Comparison of ENCODE assay signal across 9 mouse cellular contexts in the genomic region with DNA sequence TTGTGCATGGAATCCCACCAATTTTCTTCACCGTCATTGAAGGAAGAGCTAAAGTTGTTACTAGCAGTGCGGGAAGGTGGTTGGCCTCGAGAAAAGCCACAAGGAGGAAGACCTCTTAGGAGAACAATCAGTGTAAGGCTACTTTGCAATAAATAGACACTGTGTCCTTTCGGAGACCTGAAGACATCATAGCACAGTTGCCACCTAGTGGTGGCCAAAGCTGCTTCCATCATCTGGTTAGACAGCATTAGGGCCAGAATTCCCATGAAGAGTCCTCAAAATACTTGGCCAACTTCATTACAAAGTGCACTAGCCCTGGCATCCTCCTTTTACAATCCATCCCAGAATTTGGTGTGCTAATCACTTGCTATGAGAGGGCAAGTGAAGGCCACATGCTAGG. TPM values are rescaled to one million over a fixed set of nuclear protein-coding genes. Genes with fewer than 3 reads are reported as not detected.
DNase-seq lines count a peak whose midpoint lies in the region; ATAC-seq and TF ChIP-seq lines count a peak whose summit lies in the region.
"Had no signal": no experiment of that assay in that cellular context is flagged by ENCODE, and none has a peak within 500 bp of the region (broad histone marks: within the 10 kb centered on the region; RNA-seq: fewer than 3 reads in every experiment).

No protein-coding gene starts in this region.

- no peak for ATAC-seq in liver, embryonic 12.5 days
- ATAC-seq in common myeloid progenitor, adult 5-6 weeks (replicated peaks; ENCODE audit: low read depth, poor library complexity, severe bottlenecking), result peak; percentile 76

- no peak overlapping the region for H3K4me2 ChIP-seq in liver, embryonic 12.5 days

- no peak overlapping the region for H3K27ac ChIP-seq in liver, adult 2 months (replicated peaks; ENCODE audit: insufficient read depth, low read depth, low read length)
- H3K27ac ChIP-seq in liver, embryonic 12.5 days, result no peak overlapping the region

- DNase-seq in embryo, embryonic 10 days (ENCODE audit: low spot score), result peak; percentile 46
- no peak for DNase-seq in embryo, embryonic 9.5 days (ENCODE audit: extremely low spot score)
- DNase-seq in liver, adult 2 months (ENCODE audit: extremely low read depth, low read depth, low spot score), result peak; percentile 10
- DNase-seq in mesoderm, embryonic 11.5 days (ENCODE audit: low read depth, low spot score), result peak; percentile 23
- no peak for DNase-seq in spleen, adult 12 weeks (ENCODE audit: low spot score)
- no peak for DNase-seq in right cerebral cortex, postnatal 36 days (ENCODE audit: low spot score in 2 of 2)

- peak; percentile 13; the same call in 1 of the 2 replicates for TF ChIP-seq CTCF in liver, adult 2 months (IDR thresholded peaks at IDR 0.05; ENCODE audit: low read depth, low read length)

- no peaks in the 10 kb centered on the region for H3K9me3 ChIP-seq in liver, embryonic 12.5 days (replicated peaks)

- WGBS in liver, adult 2 months, result 59% methylated on average over 4 of the region's 4 CpGs
- 46% methylated on average over 4 of the region's 4 CpGs for WGBS in liver, embryonic 12.5 days (ENCODE audit: insufficient replicate concordance)

- no peak overlapping the region for H3K4me3 ChIP-seq in liver, adult 2 months (ENCODE audit: insufficient read depth, low read depth, low read length)
- H3K4me3 ChIP-seq in liver, embryonic 12.5 days, result no peak overlapping the region

- no peaks in the 10 kb centered on the region for H3K4me1 ChIP-seq in liver, adult 2 months (ENCODE audit: control insufficient read depth, insufficient read depth, low read length)
- H3K4me1 ChIP-seq in liver, embryonic 12.5 days, result peaks cover 2% of the 10 kb centered on the region; the same call in 1 of the 2 replicates

- H3K9ac ChIP-seq in liver, adult 2 months (ENCODE audit: low read depth, low read length), result no peak overlapping the region
- no peak overlapping the region for H3K9ac ChIP-seq in liver, embryonic 12.5 days

- H3K27me3 ChIP-seq in liver, adult 2 months (ENCODE audit: control insufficient read depth, insufficient read depth, low read length), result no peaks in the 10 kb centered on the region
- H3K27me3 ChIP-seq in liver, embryonic 12.5 days (replicated peaks), result no peaks in the 10 kb centered on the region; the same call in 1 of the 2 replicates

- no peaks in the 10 kb centered on the region for H3K36me3 ChIP-seq in liver, adult 2 months (ENCODE audit: control insufficient read depth, insufficient read depth, low read length)
- no peaks in the 10 kb centered on the region for H3K36me3 ChIP-seq in liver, embryonic 12.5 days

- H3K79me2 ChIP-seq in liver, adult 2 months (ENCODE audit: control insufficient read depth, insufficient read depth, low read length), result no peaks in the 10 kb centered on the region

- no peak for TF ChIP-seq POLR2A in liver, adult 2 months (IDR thresholded peaks at IDR 0.05; ENCODE audit: extremely low read depth, insufficient read depth, low read length)

RNA-seq across cellular contexts. Expression of a gene that starts 13.2 kb away (rescaled TPM):
- 0.09 and 0.20 TPM in 2 replicates for total RNA-seq in liver, adult 2 months (2014; rRNA removed)
- 0.02 TPM in 1 of 2 replicates, not detected in the other for polyA plus RNA-seq in liver, adult 2 months (2012; rRNA removed)
- 0.42 and 0.51 TPM in 2 replicates for polyA plus RNA-seq in liver, embryonic 12.5 days (2016; fragmentation: Nextera tagmentation; extraction: Ambion mirVana)
- total RNA-seq in common myeloid progenitor, adult 5-6 weeks (2017), result 1.3 and 2.5 TPM in 2 replicates
- polyA plus RNA-seq: testis, adult 2 months had no signal

RNA-seq across cellular contexts. Expression of a gene that starts 16.4 kb away (rescaled TPM):
- total RNA-seq in liver, adult 2 months (2014; rRNA removed), result 0.47 and 0.65 TPM in 2 replicates
- 0.16 and 0.80 TPM in 2 replicates for polyA plus RNA-seq in liver, adult 2 months (2012; rRNA removed)
- 22.3 and 23.2 TPM in 2 replicates for polyA plus RNA-seq in liver, embryonic 12.5 days (2016; fragmentation: Nextera tagmentation; extraction: Ambion mirVana)
- 19.0 and 22.5 TPM in 2 replicates for total RNA-seq in common myeloid progenitor, adult 5-6 weeks (2017)

Comparison
In these comparisons a context has a peak if more than half of its experiments do, and no peak if none do; other contexts are left out.
1. DNase-seq: peak in embryo, embryonic 10 days (single experiment), liver, adult 2 months (single experiment) and mesoderm, embryonic 11.5 days (single experiment); none in embryo, embryonic 9.5 days (single experiment), spleen, adult 12 weeks (single experiment) and right cerebral cortex, postnatal 36 days (0 of 2).
2. RNA of a gene that starts 16.4 kb away (total RNA-seq): 19.0 to 22.5 TPM in common myeloid progenitor, adult 5-6 weeks; 0.47 to 0.65 TPM in liver, adult 2 months; every median in the first group is over 10 times any median in the second.